Mouse (Mus musculus) liver, embryonic 14.5 days (tissue): ENCODE measurements around the gene Nanp.

ENCODE experiments used
- CTCF ChIP-seq: IDR thresholded peaks from 2 replicates; pipeline ENCODE4 v1.5.1; 2016; ENCODE audit warnings: antibody characterized with exemption, low read depth, control low read depth
- EP300 ChIP-seq: IDR thresholded peaks from 2 replicates; pipeline ENCODE4 v1.6.1; 2016; ENCODE audit warnings: antibody characterized with exemption, low read depth

DNA sequence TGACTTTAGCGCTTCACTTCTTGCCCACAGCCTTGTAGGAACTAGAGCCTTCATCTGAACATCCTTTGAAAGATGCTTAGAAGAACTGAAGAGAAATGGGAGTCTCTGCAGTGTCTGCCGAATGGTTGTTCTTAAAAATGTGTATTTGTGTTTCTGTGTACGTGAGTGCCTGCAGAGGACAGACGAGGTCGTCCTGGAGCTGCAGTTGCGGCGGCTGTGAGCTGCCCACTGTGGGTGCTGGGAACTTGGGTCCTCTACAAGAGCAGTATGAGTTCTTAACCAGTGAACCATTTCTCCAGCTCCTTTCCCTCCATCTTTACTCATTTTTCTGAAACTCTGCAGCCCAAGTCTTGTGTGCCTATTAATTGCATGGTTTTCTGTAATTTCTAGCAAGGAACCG lies 528 bp upstream of the Nanp start:
- TF ChIP-seq CTCF, result peak; percentile 20; the same call in 1 of the 2 replicates
- TF ChIP-seq EP300, result no peak
